10 mouse cellular contexts compared by ENCODE assay signal in genomic region chr7:19107436-19107835, GRCm38 (mm10). TPM values are rescaled to one million over a fixed set of nuclear protein-coding genes. Genes with fewer than 3 reads are reported as not detected.
"Had no signal": no experiment of that assay in that cellular context is flagged by ENCODE, and none has a peak within 500 bp of the region (broad histone marks: within the 10 kb centered on the region; RNA-seq: fewer than 3 reads in every experiment).

No protein-coding gene starts in this region.

- DNase-seq: liver, postnatal 0 days; lung, adult 2 months; lung, postnatal 14 days; lung, postnatal 36 days; right cerebral cortex, postnatal 14 days; thymus, adult 18-20 months; thymus, postnatal 14 days; thymus, postnatal 36 days had no signal

RNA-seq across cellular contexts. Expression of gene Gm4969, which starts 10.7 kb away (rescaled TPM):
- total RNA-seq: monocyte, adult 5-6 weeks; neutrophil, adult 5-6 weeks had no signal

RNA-seq across cellular contexts. Expression of gene Six5, which starts 13.0 kb away (rescaled TPM):
- total RNA-seq: monocyte, adult 5-6 weeks; neutrophil, adult 5-6 weeks had no signal

RNA-seq across cellular contexts. Expression of gene Dmpk, which starts 23.8 kb away (rescaled TPM):
- total RNA-seq: monocyte, adult 5-6 weeks had no signal
